Mouse (Mus musculus) right cerebral cortex, postnatal 10 days (tissue): ENCODE measurements at regions not wholly inside any gene's neighbourhood (a gene's known extent, or its start where the extent isn't known, plus 50 kb on each side); places are given as distances from the start of the nearest gene placed in this dataset.
"Not testable (repeated sequence)": the region's sequence is repeated elsewhere in the genome, so short reads cannot be mapped to it uniquely, and the experiment has no call there.

Source experiments
- DNase-seq, 2 experiments: peaks; one replicate each; pipeline ENCODE4 v3.0.0; 2021; ENCODE audit warnings: low spot score in 2 of 2

DNA sequence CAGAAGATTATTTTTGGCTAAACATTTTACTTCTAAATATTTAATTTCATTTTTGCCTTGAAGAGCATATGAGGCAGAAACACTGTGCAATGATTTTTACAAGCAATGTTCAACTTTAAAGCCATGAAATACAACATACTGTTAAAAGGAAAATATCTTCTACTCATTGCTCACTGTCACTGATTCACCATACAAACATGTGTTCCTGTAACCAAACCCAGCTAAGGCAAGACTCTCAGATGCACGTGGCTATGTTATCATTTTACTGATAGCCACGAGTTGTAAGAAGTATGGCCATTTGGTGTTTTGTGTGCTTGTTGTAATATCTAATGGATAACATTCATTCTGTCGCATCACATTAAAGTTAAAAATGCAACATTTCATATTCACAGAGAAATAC, 287.3 kb upstream of the Adamts5 start:
- no peak for DNase-seq

DNA sequence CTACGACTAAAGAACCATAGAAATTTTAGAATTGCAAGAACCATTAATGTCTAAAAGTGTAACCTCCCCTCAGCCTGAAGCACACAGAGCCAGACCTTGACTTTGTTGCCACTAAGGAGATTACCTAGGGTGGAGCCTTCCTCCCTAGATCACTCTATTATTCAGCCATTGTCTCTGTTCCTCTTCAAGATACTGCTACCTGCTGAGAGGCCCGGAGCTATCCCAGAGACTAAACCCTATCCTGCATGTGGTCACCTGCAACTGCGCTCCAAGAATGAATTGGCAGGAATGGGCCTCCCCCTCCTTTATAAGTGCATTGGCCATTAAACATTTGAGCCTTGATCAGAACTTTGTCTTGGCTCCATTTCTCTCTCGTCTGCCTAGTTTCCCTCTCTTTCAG, 286.0 kb upstream of the Adamts5 start:
- DNase-seq: not testable (repeated sequence)

DNA sequence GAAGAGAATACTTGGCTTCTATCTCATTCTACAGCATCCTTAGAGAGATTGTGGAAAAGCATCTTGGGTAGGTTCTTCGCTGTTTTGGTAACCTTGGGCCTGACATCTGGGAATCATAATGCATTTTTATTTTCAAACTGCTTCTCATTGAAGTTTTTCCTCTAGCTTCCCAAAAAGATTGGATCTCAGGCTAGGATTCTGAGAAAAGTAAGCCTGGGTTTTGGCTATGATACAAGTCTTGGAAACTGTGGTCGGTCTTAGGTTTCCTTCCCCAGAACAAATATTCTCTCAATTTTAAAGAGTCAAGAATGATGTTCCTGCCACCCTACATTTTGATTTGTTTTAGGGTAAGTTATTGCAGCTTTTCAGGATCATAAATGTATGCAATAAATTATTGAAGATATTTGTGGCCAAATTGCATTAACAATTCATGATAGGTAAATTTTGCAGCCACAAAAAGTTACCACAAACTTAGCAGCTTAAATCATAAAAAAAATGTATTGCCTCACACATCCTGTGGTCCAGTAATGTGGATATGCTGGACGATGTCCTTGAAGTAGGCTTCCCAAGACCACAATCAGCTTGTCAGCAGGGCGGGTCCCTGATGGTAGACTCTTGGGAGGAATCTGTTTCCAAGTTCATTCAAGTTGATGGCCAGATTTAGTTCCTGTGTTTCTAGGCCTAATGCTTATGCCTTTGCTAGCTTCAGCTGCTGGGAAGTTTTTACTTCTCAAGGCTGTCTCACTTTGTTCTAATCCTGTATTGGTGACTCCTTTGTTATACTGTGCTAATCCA, 257.6 kb upstream of the Adamts5 start:
- no peak for DNase-seq

DNA sequence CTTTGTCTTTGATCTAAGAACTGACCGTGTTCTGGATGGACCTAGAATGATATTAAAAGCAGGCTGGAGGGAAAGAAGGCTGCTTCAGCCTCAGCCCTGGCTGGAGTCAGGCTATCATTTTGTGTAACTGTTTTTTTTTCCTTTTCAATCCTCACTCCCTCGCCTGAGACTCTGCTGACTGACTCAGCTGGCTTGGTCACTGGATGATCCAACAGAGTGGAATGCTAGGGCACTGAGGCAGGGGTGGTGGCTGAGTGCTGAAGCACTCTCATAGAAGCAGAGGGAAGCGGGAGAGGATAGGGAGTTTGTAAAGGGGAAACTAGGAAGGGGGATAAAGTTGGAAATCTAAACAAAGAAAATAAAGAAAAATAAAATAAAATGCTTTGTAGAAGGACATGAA, 236.5 kb upstream of the Adamts5 start:
- DNase-seq: no peak

DNA sequence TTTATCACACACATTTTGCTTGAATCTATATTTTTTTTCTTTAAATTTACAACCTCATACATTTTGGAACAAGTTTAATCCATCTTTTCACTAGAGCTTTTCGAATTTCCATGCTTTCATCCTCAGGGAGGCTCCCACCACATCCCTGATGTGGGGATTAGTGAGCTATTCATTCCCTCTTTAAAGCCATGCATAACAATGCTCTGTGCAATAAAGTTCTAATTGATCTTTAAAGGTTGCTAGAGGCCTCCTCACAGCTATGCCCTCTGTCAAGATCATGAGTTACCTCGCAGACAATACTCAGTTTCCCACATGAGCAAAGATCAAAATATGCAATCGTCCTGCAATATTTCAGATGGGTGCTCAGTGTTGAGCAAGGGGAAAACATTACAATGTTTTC, 234.5 kb upstream of the Adamts5 start:
- no peak for DNase-seq

DNA sequence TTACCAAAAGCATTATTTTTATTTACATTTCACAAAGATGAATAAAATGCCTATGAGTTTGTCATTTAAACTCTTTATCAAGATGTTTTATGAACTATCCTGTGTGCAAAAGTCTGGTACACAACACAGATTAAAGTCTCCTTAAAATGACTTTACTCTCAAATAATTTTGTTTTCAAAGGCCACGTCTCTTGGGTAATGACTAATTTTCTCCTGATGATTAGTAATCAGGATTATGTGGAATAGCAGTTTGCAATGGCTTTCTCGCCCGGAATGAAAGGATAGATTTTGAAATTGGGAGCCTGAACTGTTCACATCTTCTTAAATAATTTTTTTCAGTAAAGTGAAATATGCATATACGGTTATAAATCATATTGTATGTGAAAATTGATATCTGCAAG, 225.8 kb upstream of the Adamts5 start:
- no peak for DNase-seq

DNA sequence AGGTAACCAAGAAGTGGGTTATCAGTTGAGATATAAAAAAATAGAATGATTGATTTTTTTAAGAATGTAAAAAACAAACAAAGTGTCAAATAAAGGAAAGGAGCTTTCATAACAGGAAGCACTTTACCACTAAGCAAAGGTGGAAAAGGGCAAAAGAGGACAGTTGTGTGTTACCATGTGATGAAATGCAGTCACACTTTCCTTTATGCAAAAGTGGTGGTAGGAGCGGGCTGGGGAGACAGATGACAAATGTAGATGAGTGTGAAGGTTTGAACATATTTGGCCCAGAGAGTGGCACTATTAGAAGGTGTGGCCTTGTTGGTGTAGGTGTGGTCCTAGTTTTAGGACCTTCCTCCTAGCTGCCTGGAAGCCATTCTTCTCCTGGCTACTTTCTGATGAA, 222.6 kb upstream of the Adamts5 start:
- DNase-seq: no peak

DNA sequence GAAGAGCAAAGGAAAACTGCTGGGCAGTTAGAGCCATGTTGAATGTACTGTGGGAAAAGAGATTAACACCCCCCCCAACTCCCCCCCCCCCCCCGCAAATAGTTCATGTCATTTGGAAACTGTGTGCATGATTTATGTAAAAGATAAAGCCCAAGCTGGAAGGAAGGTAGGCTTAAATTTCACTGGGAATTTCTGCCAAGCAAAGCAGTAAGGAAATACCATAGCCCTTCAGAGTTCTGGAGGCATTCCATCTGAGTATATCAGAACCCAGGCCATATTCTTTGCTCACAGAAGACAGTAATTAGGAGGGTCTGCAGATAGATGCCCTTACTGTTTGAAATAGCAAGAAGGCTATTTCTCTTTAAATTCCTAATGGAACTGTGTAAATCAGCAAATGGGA, 221.3 kb upstream of the Adamts5 start:
- DNase-seq: no peak

DNA sequence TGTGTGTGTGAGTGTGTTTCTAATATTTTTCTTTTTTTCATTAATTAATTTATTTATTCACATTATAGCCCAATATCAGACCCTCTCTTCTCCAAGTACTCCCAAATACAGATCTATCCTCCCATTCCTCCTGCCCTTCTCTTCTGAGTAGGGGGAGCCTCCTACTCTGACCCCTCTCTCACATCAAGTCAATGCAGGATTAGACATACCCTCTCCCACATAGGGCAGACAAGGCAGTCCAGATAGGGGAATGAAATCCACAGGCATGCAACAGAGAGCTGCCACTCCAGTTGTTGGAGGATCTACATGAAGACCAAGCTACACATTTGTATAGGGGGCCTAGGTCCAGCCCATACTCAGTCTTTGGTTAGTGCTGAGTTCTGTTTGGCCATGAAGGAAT, 216.3 kb upstream of the Adamts5 start:
- DNase-seq: no peak

DNA sequence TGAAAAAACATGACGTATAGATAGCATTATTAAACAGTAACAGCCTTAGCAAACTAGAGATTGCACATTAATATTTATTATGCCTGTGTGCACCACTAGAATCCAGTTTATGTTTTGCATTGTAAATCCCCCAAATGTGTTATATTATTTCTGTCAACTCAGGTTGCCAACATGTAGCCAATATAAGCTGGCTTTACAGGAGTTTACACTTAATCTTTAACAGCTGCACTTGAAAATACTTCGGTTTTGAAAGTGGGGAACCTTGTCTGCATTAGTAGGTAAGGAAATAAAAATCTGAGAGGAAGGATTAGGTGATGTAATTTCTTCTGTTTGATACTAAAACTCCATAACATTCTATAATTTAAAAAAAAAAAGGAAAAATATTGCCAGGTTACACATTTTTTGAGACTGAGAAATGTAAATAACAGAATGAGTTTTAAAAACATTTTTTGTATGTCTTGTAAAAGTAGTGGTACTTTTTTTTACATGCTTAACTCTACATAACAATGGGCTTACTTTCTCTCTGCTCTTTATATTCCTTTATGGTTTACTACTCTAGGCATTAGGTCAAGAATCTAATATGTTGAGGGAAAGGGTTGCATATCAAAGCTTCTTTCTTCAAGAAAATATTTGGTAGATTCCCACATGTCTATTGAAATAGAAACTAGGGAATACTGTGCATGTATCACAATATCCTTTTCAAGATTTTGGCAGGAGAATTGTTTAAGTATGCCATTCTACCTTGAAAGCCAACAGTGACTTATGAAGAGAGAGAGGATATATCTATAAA, 214.2 kb upstream of the Adamts5 start:
- no peak for DNase-seq

DNA sequence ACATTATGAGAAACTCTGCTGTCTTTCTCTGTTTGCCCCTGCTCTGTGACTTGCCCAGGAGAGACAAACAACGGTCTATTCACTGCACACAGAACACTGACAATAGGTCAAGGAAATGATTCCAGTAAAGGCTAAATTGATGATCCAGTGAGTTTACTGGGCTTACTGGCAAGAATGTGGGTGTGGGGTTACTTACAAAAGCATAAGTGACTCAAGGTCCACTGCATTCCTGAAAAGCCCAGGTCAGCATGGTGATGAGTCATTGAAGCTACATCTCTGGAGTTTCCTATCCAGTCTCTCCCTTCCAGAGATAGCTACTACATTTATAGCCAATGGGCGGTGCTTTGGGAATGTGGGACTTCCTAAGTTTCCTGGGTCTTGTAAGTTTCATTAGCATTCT, 192.8 kb upstream of the Adamts5 start:
- DNase-seq: no peak

DNA sequence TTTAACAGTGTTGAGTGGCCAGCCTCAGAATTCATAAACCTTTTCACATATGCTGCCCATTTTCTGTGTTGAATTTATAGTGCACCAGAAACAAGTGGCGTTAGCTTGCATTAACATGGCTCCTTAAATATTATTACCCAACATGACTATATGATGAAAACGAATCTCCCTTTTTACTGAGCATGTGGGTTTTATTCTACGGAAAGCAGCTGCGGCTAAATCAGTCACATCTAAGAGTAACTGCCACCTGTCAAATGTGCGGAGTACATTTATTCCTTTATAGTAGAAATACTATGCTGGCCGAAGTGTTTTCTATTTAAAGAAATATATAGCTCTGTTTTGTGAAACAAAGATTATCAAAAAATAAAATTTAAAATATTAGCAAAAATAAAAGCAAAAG, 188.5 kb upstream of the Adamts5 start:
- no peak for DNase-seq

DNA sequence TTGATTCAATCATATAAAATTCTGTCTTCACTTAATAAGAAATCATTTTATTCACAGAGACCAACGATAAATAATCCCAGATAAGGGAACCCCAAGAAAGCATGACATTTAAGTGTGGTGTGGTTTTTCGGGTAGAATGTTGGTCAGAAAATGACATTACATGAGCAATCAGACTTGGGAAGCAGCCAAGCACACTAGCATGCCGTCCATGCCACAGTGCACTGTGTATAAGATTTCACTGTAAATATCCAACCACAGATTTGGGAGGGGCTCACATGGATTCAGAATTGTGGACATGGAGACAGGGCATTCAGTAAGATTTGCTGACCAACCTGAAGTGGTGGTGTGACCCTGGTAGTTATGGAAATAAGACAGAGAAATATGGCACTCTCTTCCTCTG, 185.8 kb upstream of the Adamts5 start:
- DNase-seq: no peak

DNA sequence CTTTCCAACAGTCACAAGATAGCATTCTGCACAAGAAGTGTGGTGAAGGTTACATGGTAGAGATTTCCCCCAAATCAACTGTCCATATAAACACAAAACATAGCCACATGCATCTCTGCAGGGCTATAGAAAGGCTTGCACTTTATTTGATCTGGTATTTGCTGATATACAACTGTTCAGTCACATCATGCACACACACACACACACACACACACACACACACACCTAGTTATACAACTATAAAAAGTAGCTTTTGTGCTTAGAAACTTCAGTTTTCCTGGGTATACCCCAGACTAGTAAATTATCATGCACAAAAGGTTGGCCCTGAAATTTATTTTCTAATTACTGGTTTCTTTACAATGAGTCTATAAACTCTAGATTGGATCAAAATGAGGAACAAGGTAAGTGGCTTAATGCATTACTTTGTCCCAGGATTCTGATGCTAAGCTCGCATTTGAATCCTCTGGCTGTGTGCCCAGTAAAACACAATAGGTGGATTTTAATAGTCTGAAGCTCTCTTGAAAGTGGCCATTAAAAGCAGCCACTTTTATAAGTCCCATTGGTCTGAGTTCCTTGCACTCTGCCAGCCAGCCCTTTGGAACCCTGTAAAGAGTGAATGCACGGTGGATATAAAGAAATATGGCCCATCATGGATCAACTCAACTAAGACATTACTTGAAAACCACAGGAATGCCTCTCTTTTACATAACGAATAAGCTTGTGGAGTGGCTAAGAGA, 166.2 kb upstream of the Adamts5 start:
- DNase-seq: no peak

DNA sequence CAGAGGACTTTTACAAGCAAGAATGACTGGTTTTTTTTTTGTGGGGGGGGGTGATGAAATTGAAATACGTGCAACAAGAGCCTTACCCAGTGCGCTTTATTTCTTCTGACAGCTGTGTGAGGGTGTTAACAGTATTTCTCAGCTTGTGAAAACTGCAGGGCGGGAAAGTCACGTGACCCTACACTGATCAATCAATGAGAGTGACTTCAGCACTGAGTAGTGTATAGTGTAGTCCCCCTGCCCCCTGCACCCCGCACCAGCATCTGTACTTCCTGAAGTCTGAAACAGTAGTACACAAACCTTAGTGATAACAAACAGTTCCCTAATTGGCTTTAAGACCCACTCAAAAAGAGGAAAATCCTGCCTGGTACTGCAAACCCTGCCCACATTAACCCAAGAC, 158.5 kb upstream of the Adamts5 start:
- no peak for DNase-seq

DNA sequence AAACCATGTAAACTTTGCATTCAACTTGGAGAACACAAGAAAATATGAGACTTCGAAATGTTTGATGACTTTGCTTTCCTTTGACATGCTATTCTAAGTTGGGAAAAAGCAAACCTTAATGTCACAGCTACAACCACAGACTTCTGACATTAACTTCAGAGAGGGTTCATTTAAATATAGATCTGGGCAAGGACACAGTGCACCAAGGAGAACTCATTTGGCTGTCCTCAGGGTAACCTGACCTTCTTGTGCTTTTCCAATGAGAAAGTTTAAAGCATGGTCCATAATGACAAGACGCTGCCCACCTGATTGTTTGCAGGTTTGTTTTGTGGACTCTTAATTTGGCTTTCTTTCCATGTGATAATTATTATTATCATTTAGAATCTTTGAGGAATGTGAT, 143.1 kb upstream of the Adamts5 start:
- no peak for DNase-seq

DNA sequence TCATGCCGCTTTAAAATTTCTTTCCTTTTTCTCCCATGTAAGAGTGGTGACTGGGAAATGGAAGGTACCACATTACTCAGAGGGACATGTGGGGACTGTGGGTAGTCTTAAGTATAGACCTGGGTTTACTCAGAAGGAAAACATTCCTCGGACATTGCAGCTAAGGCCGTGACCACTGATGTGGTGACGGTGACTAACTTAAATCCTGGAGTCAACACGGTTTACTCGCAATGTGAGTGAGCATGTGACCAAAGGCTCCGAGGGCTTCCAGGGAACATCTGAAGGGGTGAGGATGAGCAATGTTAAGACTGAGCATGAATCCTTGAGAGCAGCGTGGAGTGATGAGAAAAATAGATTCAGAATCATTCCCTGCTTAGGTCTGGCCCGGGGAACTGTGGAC, 133.1 kb upstream of the Adamts5 start:
- no peak for DNase-seq

DNA sequence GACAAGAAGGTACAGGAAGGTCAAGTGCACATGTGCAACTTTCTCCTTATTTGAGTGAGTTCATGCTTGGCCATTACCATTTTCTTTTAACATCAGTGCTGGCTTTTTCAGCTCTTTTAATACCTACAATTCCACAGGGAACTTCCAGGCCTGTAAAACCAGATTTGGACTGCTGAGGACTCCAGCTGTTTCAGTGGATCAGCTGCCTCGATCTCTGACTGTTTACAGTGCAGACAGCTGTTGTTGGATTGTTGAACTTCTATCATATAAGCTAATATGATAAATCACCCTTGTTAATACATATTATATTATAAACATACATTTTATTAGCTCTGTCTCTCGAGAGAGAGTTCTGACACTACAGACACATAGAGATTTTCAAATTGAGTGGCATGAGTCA, 126.1 kb upstream of the Adamts5 start:
- DNase-seq: no peak

DNA sequence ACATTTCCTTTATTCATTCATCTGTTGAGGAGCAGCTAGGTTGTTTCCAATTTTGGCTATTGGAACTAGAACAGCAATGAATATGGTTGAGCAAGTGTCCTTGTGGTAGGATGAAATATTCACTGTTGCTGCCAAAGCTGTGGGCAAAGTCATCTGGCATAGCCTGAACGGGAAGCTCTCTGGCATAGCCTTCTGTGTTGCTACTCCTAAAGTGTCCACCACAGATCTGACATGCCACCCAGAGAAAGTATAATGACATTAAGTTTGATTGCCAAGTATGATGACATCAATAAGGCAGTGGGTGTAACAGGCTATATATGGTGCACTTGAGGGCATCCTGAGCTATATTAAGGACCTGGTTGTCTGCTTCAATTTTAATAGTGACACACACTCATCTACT, 113.7 kb upstream of the Adamts5 start:
- peak in 1 of 2 experiments; percentile 25 for DNase-seq

DNA sequence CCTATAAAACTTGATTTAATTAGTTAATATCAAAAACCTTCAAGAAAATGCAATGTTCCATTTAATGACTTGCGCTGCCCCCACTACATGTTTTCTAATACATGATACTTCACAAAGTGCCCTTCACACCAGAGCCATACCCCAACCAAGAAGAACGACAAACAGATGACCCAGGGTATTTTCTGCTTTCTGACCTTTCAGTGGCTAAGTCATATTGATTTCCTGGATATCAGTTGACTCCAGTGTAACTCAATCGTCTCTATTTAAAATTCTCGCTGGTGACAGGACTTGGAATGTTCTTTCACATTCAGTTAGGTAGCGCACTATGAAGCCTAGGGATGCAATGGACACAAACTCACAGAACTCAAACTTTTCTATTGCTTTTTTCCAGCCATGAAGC, 109.4 kb upstream of the Adamts5 start:
- no peak for DNase-seq

DNA sequence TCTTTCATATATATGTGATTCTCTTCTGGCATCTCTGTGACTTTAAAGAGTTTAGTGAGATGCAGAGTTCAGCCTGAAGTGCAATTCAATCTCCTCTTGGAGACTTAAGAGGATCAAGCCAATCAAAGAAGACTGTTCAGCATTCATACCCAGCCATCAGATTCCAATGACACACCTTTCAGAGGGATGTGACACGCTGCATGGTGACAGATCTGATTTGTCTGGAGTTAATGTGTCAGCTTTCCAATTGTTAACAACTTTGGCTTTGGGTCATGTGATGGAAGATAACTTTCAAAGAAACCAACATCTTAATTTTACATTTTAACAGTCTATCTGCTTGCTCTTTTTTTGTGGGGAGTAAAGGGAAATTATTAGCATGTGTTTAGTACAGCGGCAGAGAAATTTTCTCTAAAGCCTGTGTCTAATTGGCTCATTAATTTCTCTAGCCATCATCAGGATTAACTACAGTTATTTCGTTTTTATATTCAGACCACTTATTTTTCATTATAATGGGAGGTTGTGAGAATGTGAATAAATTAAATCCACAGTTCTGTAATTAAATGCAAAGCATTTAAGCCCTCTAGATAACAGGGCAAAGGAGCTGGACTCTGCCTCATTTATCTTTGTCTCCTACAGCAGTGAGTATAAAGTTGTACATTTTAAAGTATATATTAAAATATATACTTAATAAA, 108.2 kb upstream of the Adamts5 start:
- no peak for DNase-seq

DNA sequence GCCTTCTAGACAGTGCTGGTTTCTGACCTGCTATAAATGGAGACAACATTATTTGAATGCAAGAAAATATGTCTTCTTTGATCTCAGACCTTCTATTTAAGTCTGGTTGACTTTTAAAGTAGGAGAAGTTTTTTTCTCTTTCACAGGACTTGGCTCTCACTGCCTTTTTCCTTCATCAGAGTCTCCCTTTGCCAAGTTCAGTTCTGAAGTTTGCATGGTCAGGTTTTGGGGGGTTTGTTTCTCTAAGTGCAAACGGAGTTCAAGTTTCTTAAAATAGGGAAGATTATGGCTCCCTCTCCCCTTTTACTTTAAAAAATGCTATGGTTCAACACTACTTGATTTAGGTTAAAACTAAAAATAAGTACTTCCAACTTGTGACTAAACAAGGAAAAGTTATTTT, 106.2 kb upstream of the Adamts5 start:
- no peak for DNase-seq
